7 mouse cellular contexts compared by ENCODE assay signal in the genomic region with DNA sequence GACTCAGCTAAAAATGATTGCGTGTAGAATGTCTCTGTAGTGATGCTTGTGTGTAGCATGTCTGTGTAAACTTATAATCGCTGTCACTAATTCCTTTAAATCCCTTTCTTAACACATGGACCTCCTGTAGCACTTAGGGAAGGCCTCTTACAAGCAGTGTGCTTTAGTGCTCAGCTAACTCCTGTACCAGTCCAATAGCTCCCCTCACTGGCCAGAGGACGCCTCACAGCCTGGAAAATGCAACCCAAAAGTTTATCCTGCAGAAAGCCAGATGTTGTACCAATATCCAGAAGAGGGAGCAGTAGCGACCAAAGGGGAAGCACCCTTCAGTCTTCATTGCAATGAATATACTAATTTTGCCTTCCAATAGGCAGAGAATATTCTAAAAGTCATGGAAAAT. TPM values are rescaled to one million over a fixed set of nuclear protein-coding genes. Genes with fewer than 3 reads are reported as not detected.
A peak's percentile ranks its signal among the peaks of the same experiment; 100 is the strongest.
DNase-seq lines count a peak whose midpoint lies in the region; ATAC-seq and TF ChIP-seq lines count a peak whose summit lies in the region.

No protein-coding gene starts in this region.

- H3K4me1 ChIP-seq in midbrain, postnatal 0 days (ENCODE audit: insufficient read depth, low read length), result no peaks in the 10 kb centered on the region
- H3K4me1 ChIP-seq in midbrain, embryonic 11.5 days (ENCODE audit: control insufficient read depth, insufficient read depth, low read length), result no peaks in the 10 kb centered on the region
- H3K4me1 ChIP-seq in embryonic facial prominence, embryonic 11.5 days (ENCODE audit: control insufficient read depth, insufficient read depth, low read length), result no peaks in the 10 kb centered on the region
- H3K4me1 ChIP-seq in liver, postnatal 0 days (ENCODE audit: insufficient read depth), result no peaks in the 10 kb centered on the region
- H3K4me1 ChIP-seq in small intestine, adult 2 months (ENCODE audit: control insufficient read depth, insufficient read depth, insufficient read length, low read length), result no peaks in the 10 kb centered on the region

- TF ChIP-seq CTCF in midbrain, postnatal 0 days (IDR thresholded peaks at IDR 0.05), result peak; percentile 86
- peak; percentile 63 for TF ChIP-seq CTCF in liver, postnatal 0 days (IDR thresholded peaks at IDR 0.05; ENCODE audit: low read depth)
- peak; percentile 22; the same call in 1 of the 2 replicates for TF ChIP-seq CTCF in small intestine, adult 2 months (IDR thresholded peaks at IDR 0.05; ENCODE audit: extremely low read depth, insufficient read length, insufficient replicate concordance, low read depth, low read length)

- no peak for ATAC-seq in midbrain, postnatal 0 days (ENCODE audit: low FRiP score)
- no peak for ATAC-seq in midbrain, embryonic 11.5 days (ENCODE audit: low FRiP score)
- ATAC-seq in embryonic facial prominence, embryonic 11.5 days (replicated peaks; ENCODE audit: insufficient number of reproducible peaks, low FRiP score, low TSS enrichment, low read depth), result no peak
- ATAC-seq in liver, postnatal 0 days, result peak; percentile 33; the same call in 1 of the 2 replicates

- H3K27me3 ChIP-seq in midbrain, postnatal 0 days (ENCODE audit: insufficient read depth, low read length), result no peaks in the 10 kb centered on the region
- no peaks in the 10 kb centered on the region for H3K27me3 ChIP-seq in midbrain, embryonic 11.5 days (ENCODE audit: control insufficient read depth, insufficient read depth, low read length)
- H3K27me3 ChIP-seq in embryonic facial prominence, embryonic 11.5 days (ENCODE audit: control insufficient read depth, insufficient read depth, low read length), result no peaks in the 10 kb centered on the region
- H3K27me3 ChIP-seq in liver, postnatal 0 days (ENCODE audit: insufficient read depth, low read length), result no peaks in the 10 kb centered on the region
- no peaks in the 10 kb centered on the region for H3K27me3 ChIP-seq in small intestine, adult 2 months (ENCODE audit: control insufficient read depth, insufficient read depth, low read length)

- no peak for TF ChIP-seq EP300 in liver, postnatal 0 days (IDR thresholded peaks at IDR 0.05; ENCODE audit: low read depth)

- WGBS in midbrain, postnatal 0 days, result 68% methylated on average over 4 of the region's 4 CpGs
- WGBS in midbrain, embryonic 11.5 days, result 73% methylated on average over 4 of the region's 4 CpGs
- WGBS in embryonic facial prominence, embryonic 11.5 days, result 75% methylated on average over 4 of the region's 4 CpGs
- 72% methylated on average over 4 of the region's 4 CpGs for WGBS in liver, postnatal 0 days (ENCODE audit: insufficient replicate concordance)
- 76% methylated on average over 4 of the region's 4 CpGs for WGBS in small intestine, adult 2 months

- H3K4me3 ChIP-seq in midbrain, postnatal 0 days (ENCODE audit: low read depth, low read length), result no peak overlapping the region
- H3K4me3 ChIP-seq in midbrain, embryonic 11.5 days (ENCODE audit: low read depth, low read length), result no peak overlapping the region
- no peak overlapping the region for H3K4me3 ChIP-seq in embryonic facial prominence, embryonic 11.5 days (ENCODE audit: low read depth, low read length)
- no peak overlapping the region for H3K4me3 ChIP-seq in liver, postnatal 0 days (ENCODE audit: low read depth, low read length)
- H3K4me3 ChIP-seq in small intestine, adult 2 months (ENCODE audit: low read depth, low read length), result no peak overlapping the region

- no peaks in the 10 kb centered on the region for H3K9me3 ChIP-seq in midbrain, postnatal 0 days (ENCODE audit: low read length)
- no peaks in the 10 kb centered on the region for H3K9me3 ChIP-seq in midbrain, embryonic 11.5 days (ENCODE audit: control insufficient read depth, low read length)
- no peaks in the 10 kb centered on the region for H3K9me3 ChIP-seq in embryonic facial prominence, embryonic 11.5 days (replicated peaks; ENCODE audit: control insufficient read depth, low read length)
- H3K9me3 ChIP-seq in liver, postnatal 0 days (ENCODE audit: low read length), result no peaks in the 10 kb centered on the region

- DNase-seq in midbrain, postnatal 0 days (ENCODE audit: low spot score), result peak; percentile 79
- no peak for DNase-seq in midbrain, embryonic 11.5 days (ENCODE audit: low spot score, missing footprints)
- DNase-seq in T-cell, adult 2 months (ENCODE audit: low spot score), result peak; percentile 8
- peak; percentile 56 for DNase-seq in embryonic facial prominence, embryonic 11.5 days (ENCODE audit: low spot score)
- peak; percentile 29 for DNase-seq in induced T-regulatory cell, adult 2 months (ENCODE audit: low read depth)
- peak; percentile 40 for DNase-seq in liver, postnatal 0 days

- H3K9ac ChIP-seq in midbrain, postnatal 0 days (replicated peaks; ENCODE audit: low read length, poor library complexity, severe bottlenecking), result no peak overlapping the region
- H3K9ac ChIP-seq in midbrain, embryonic 11.5 days (ENCODE audit: low read length), result no peak overlapping the region
- no peak overlapping the region for H3K9ac ChIP-seq in embryonic facial prominence, embryonic 11.5 days (replicated peaks; ENCODE audit: low read length)
- no peak overlapping the region for H3K9ac ChIP-seq in liver, postnatal 0 days (replicated peaks)

- H3K4me2 ChIP-seq in midbrain, postnatal 0 days (ENCODE audit: low read depth, low read length, poor library complexity, severe bottlenecking), result no peak overlapping the region
- H3K4me2 ChIP-seq in midbrain, embryonic 11.5 days, result no peak overlapping the region
- no peak overlapping the region for H3K4me2 ChIP-seq in embryonic facial prominence, embryonic 11.5 days (ENCODE audit: low read depth, low read length)
- no peak overlapping the region for H3K4me2 ChIP-seq in liver, postnatal 0 days (ENCODE audit: low read depth, low read length)

- peaks cover 6% of the 10 kb centered on the region; the same call in 1 of the 2 replicates for H3K36me3 ChIP-seq in midbrain, postnatal 0 days (ENCODE audit: insufficient read depth, low read length)
- H3K36me3 ChIP-seq in midbrain, embryonic 11.5 days (ENCODE audit: control insufficient read depth, insufficient read depth, low read length), result peaks cover 3% of the 10 kb centered on the region; the same call in 1 of the 2 replicates
- peaks cover 3% of the 10 kb centered on the region for H3K36me3 ChIP-seq in embryonic facial prominence, embryonic 11.5 days (replicated peaks; ENCODE audit: control insufficient read depth, insufficient read depth, low read depth, low read length)
- H3K36me3 ChIP-seq in liver, postnatal 0 days (replicated peaks; ENCODE audit: insufficient read depth, low read length), result peaks cover 39% of the 10 kb centered on the region
- peaks cover 23% of the 10 kb centered on the region for H3K36me3 ChIP-seq in small intestine, adult 2 months (ENCODE audit: control insufficient read depth, insufficient read depth, low read length)

- TF ChIP-seq POLR2A in small intestine, adult 2 months (IDR thresholded peaks at IDR 0.05; ENCODE audit: low read depth, low read length), result no peak

- no peak overlapping the region for H3K27ac ChIP-seq in midbrain, postnatal 0 days (ENCODE audit: low read depth, low read length)
- H3K27ac ChIP-seq in midbrain, embryonic 11.5 days (ENCODE audit: low read depth, low read length), result no peak overlapping the region
- no peak overlapping the region for H3K27ac ChIP-seq in embryonic facial prominence, embryonic 11.5 days (replicated peaks; ENCODE audit: low read depth, low read length)
- no peak overlapping the region for H3K27ac ChIP-seq in liver, postnatal 0 days (ENCODE audit: low read depth)
- no peak overlapping the region for H3K27ac ChIP-seq in small intestine, adult 2 months (ENCODE audit: insufficient read depth, low read depth, low read length)

RNA-seq across cellular contexts. Expression of gene Glrx3, which starts 30.8 kb away (rescaled TPM):
- total RNA-seq in midbrain, postnatal 0 days (2014; rRNA removed), result 150 and 168 TPM in 2 replicates
- 217 and 220 TPM in 2 replicates for polyA plus RNA-seq in midbrain, postnatal 0 days (2015; fragmentation: Nextera tagmentation; extraction: Ambion mirVana)
- 333 and 344 TPM in 2 replicates for polyA plus RNA-seq in midbrain, embryonic 11.5 days (2014; fragmentation: Nextera tagmentation; extraction: Ambion mirVana)
- 328 and 351 TPM in 2 replicates for polyA plus RNA-seq in embryonic facial prominence, embryonic 11.5 days (2014; fragmentation: Nextera tagmentation; extraction: Ambion mirVana)
- polyA plus RNA-seq in liver, postnatal 0 days (2015; fragmentation: Nextera tagmentation; extraction: Ambion mirVana), result 70.3 and 70.6 TPM in 2 replicates
- polyA plus RNA-seq in small intestine, adult 2 months (2012; rRNA removed), result 7.4 and 24.5 TPM in 2 replicates

RNA-seq across cellular contexts. Expression of gene 9430038I01Rik, which starts 57.6 kb away (rescaled TPM):
- 5.2 and 18.6 TPM in 2 replicates for total RNA-seq in midbrain, postnatal 0 days (2014; rRNA removed)
- 14.0 and 15.3 TPM in 2 replicates for polyA plus RNA-seq in midbrain, postnatal 0 days (2015; fragmentation: Nextera tagmentation; extraction: Ambion mirVana)
- 14.9 and 15.3 TPM in 2 replicates for polyA plus RNA-seq in midbrain, embryonic 11.5 days (2014; fragmentation: Nextera tagmentation; extraction: Ambion mirVana)
- 19.1 and 22.0 TPM in 2 replicates for polyA plus RNA-seq in embryonic facial prominence, embryonic 11.5 days (2014; fragmentation: Nextera tagmentation; extraction: Ambion mirVana)
- 14.8 and 16.0 TPM in 2 replicates for polyA plus RNA-seq in liver, postnatal 0 days (2015; fragmentation: Nextera tagmentation; extraction: Ambion mirVana)
- polyA plus RNA-seq in small intestine, adult 2 months (2012; rRNA removed), result 18.0 and 39.5 TPM in 2 replicates

Comparison
In these comparisons a context has a peak if more than half of its experiments do, and no peak if none do; other contexts are left out.
1. CTCF ChIP-seq: peak in every context shown above with its lines; median percentile 86 in midbrain, postnatal 0 days; 63 in liver, postnatal 0 days; 22 in small intestine, adult 2 months.